Mouse (Mus musculus) lung, adult 2 months (tissue): ENCODE measurements at regions not wholly inside any gene's neighbourhood (a gene's known extent, or its start where the extent isn't known, plus 50 kb on each side); places are given as distances from the start of the nearest gene placed in this dataset.

Source experiments
- CTCF ChIP-seq: fragments of 200-500 bp; IDR thresholded peaks from 2 replicates; pipeline ENCODE4 v1.5.1; 2011; ENCODE audit warnings: mild to moderate bottlenecking, low read length, control low read depth; ENCODE audit not compliant: insufficient read depth
- POLR2A ChIP-seq: fragments of 200-500 bp; IDR thresholded peaks from 2 replicates; pipeline ENCODE4 v1.6.1; 2011; ENCODE audit warnings: low read depth, mild to moderate bottlenecking, control low read depth, low read length, borderline replicate concordance; ENCODE audit errors: extremely low read depth

- TF ChIP-seq CTCF (no peak), POLR2A (no peak)
Measured at GRCm38 (mm10) chr7:68864322-68865031, 115.4 kb upstream of the Arrdc4 start.
